Mouse (Mus musculus) adrenal gland, postnatal 25 days (tissue): Measurements from ENCODE around the gene Nckap1. TPM values are rescaled to one million over a fixed set of nuclear protein-coding genes. Genes with fewer than 3 reads are reported as not detected.

Experiments
- DNase-seq: peaks from one replicate; pipeline ENCODE4 v3.0.0; 2021; ENCODE audit warnings: mixed read lengths
- long read RNA-seq: library from polyadenylated mRNA; stranded (forward); transcript quantifications from one replicate; pipeline ENCODE4 v2.0.0, GENCODE M21; 2021
- total RNA-seq: library from RNA; stranded (reverse); gene quantifications from 2 replicates; pipeline ENCODE4 v1.2.3, GENCODE M21; 2021

The Nckap1 gene
- total RNA-seq = 174 and 175 TPM in 2 replicates
- long read RNA-seq, full-length matches to known transcripts = 153 of 191 reads
- long read RNA-seq, partial matches to known transcripts = 16 of 191 reads
- long read RNA-seq, other reads (novel, unspliced or antisense) = 22 of 191 reads

DNA sequence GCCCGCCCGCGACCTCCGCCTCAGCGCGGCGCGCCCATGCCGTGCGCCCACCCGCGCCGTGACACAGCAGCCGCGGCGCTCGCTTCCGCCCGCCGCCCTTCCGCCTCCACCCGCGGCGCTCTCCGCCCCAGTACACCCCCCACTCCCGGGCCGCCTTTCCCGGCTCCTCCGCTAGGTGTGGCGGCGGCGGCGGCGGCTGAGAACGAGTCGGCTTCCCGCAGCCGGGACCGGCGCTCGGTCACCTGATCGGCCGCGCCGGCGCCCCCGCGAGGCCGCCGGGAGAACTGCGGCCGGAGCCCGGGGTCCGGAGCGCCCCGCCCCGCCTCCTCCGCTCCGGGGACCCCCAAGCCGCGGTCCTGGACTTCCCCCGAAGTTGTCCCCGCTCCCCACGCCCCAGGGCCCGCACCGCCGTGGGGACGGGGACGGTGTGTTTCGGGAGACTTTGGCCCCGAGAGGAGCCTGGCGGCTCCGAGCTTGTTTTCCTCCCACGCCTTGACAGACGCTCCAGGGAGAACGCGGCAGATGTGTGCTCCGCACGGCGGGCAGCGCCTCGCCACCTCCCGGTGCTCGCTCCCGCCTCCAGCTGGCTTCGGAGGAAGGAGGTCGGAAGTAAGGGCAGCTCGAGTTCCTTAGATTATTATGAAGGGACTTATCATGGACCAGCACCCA lies at the start of gene Nckap1:
Nckap1 (minus strand) TSS at position 338 of the 669 bp plus-strand sequence.
- DNase-seq = peak; percentile 91

DNA sequence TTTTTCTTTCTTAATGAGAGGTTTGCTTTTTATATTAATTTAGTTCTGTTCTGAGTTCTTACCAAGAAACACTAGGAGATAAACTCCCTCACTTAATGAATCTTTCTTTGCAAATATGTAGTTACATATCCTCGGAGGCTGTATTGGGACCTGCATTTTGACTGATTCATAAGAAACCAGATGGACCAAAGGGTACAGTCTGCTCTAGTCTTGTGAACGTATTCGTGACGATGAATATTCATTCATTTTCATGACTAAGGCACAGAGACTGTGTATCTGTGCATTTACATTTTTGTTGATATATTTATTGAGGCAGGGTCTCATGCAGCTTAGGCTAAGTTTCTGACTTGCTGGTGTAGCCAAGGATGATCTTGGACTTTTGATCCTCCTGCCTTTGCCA lies 43.3 kb upstream of the Nckap1 start:
- DNase-seq = no peak

DNA sequence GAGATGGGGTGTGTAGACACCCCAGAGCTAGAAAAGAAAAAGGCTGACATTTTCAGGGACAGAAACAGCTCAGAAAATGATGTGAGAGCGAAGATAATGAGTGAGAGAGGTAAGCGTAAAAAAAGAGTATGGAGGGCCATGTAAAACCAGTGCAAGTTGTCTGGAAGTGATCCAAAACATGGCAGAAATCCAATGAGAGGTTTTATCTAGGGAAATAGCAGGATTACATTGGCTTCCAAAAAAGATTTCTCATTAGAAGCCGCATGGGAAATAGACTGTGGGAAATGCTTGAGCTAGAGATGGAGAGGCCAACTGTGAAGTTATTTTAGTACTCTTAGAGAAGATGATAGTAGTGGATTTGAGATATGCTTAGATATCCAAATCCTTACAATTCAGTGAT lies 40.7 kb upstream of the Nckap1 start:
- DNase-seq = no peak

DNA sequence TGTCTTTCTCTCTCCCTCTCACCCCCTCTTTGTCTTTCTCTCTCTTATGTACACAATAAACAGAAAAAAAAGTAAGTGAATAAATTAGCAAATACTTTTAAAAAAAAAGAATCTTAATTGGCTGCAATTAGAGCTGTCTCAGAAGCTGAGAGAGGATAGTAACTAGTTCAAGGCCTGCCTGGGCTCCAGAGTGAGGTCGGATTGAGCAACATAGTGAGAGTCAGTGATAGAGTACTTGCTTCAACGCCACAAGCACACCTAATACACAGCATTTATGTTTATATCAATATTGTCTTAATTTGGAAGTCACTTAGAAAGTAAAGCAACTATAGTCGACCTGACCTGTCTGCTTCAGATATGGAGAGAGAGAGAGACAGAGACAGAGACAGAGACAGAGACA lies 37.8 kb upstream of the Nckap1 start:
- no peak for DNase-seq

DNA sequence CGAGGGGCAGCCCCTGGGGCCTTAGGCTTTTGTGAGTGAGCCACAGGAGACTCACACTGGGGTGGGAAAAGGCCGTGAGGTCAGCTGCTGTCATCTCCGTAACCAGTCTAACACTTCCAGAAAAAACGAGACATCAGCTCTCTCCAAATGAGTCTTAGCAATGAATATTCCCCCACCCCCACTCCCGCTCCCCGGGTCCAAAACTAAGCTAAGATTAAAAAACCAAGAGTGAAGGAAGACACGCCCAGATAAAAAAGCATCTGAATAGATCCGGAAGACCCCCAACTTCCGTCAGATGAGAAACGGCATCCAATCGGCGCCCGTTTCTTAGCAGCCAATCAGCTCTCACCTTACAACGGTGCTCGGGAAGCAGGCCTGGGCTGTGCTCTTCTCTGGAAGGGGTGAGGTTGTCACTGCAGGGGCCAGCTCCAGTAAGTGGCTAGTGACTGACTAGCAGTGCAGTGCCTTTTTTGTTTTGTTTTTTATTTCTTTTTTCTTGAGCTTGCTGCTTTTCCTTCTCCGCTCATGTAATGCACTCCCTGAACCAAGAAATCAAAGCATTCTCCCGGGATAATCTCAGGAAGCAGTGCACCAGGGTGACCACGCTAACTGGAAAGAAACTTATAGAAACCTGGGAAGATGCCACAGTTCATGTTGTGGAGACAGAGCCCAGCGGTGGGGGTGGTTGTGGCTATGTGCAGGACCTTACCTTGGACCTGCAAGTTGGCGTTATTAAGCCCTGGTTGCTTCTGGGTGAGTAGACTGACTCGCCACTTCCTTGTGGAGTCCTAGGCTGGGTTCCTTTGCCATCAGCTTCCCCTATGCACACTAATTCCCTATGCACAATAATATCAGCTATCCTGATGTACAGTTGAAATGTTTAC lies 35.9 kb upstream of the Nckap1 start, which contains the start of the genes Dusp19 and Nup35:
Dusp19 (plus strand) TSS at position 192 of the 884 bp plus-strand sequence.
Nup35 (plus strand) TSS at position 383 of the 884 bp plus-strand sequence.
- peak; percentile 91 for DNase-seq

DNA sequence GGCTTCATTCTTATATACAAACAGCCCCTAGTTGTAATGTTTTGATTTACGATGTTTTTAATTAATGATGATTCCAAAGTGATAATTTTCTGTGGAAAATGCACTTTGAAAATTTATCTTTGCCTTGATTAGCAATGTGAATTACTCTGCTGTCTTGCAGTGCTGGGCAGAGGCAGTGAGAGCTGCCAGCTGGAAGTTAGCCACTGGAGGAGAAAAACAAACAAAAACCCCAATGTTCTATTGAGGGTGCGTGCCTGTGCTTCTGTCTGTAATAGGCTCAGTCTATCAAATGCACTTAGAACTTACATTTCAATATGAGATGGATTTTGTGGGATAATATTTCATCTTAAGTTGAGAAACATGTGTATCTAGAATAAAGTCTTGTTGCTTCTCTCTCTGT lies 31.6 kb upstream of the Nckap1 start:
- DNase-seq = no peak

DNA sequence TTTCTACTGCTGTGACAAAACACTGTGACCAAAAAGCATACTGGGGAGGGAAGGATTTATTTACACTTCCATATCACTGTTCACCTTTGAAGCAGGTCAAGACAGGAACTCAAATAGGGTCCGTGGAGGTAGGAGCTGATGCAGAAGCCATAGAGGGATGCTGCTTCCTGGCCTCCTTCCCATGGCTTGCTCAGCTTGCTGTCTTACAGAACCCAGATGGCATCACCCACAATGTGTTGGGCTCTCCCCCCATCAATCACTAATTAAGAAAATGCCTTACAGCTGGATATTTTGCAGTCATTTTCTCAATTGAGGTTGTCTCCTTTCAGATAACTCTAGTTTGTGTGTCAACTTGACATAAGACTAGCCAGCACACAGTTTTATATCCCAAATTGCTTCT lies 31.1 kb upstream of the Nckap1 start:
- DNase-seq = no peak

DNA sequence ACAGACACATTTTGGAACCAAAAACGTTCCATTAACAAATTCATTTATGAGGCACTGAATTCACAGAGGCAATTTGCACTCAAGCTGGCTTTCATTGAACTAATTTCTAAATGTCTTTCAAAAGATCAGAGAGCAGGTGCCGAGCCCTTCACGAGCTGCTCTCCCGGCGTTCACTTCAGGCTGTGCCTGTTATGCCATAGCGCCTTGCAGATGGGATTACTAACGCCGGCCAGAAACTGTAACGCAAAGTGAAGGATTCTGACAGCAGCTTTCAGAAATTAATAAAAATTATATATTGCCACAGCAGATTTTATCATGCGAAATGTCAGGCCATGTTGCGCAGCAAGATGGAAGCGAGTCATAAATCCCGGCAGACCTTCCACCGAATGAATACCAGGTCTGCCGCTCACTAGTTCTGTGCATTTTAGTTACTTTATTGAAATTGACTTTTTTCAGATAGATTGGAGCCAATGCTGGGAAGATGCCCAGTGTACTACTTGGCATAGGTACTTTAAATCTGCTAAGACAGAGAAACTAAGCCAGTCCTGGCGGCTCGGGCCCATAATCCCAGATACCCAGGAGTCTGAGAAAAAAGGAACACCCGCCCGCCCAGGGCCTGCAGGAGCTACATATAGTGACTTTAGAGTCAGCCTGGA lies 22.7 kb upstream of the Nckap1 start:
- DNase-seq = no peak

DNA sequence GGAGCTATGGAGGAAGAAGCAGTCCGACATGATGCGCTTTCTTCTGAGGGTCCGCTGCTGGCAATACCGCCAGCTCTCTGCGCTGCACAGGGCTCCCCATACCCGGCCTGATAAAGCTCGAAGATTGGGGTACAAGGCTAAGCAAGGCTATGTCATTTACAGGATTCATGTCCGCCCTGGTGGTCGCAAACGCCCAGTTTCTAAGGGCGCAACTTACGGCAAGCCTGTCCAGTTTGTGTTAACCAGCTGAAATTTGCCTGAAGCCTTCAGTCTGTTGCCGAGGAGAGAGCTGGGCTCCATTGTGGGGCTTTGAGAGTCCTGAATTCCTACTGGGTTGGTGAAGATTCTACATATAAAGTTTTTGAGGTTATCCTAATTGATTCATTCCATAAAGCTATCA lies 21.6 kb upstream of the Nckap1 start:
- DNase-seq = no peak

DNA sequence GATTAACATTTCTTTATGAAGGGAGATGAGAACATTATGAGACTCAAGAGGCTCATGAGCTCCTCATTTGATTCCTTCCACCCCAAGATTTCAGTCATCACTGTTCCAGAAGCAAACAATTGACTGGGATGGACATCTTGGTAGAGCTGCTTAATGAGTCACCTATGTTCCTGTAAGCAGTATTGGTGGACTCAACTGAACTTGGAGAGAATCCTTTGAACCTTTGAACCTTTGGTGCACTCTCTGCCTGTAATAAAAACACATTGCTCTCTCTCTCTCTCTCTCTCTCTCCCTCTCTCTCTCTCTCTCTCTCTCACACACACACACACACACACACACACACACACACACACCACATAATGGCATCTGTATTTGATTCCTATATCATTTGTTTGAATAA lies 19.4 kb upstream of the Nckap1 start:
- no peak for DNase-seq

DNA sequence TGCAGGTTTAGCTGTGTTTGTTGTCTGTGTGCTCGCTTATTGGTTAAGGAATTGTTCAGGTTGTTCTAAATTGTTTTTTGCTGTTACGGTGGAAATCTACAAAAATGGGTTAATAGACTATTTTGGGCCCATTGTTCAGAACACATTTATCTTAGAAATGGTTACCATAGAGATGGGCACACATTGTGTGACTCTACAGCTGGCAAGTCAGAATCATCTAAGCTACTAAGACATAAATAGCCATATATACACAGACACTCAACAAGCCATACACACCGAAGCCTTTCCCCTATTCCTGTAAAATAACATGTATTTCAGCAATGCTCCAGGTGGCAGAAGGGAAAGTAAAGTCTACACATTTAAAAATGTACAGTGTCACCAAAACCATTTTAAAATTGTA lies 18.7 kb upstream of the Nckap1 start:
- no peak for DNase-seq

DNA sequence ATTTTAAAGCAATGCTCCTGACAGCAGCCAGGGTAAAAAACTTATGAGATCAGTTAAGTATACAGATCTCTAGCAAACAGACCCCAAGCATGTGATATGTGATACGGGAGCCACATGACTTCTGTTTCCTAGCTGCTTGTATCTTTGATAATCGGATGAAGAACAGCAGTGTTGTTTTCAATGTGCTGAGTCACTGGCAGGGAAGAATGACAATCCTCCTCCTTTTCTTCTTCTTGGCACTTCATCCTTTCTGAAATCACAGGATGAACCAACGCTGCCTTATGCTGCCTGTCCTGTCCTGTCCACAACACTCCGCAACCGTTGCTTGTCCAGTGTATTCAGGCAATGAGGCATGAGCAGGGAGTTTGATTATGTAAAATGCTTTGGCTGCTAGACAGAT lies 15.8 kb upstream of the Nckap1 start:
- DNase-seq = no peak

DNA sequence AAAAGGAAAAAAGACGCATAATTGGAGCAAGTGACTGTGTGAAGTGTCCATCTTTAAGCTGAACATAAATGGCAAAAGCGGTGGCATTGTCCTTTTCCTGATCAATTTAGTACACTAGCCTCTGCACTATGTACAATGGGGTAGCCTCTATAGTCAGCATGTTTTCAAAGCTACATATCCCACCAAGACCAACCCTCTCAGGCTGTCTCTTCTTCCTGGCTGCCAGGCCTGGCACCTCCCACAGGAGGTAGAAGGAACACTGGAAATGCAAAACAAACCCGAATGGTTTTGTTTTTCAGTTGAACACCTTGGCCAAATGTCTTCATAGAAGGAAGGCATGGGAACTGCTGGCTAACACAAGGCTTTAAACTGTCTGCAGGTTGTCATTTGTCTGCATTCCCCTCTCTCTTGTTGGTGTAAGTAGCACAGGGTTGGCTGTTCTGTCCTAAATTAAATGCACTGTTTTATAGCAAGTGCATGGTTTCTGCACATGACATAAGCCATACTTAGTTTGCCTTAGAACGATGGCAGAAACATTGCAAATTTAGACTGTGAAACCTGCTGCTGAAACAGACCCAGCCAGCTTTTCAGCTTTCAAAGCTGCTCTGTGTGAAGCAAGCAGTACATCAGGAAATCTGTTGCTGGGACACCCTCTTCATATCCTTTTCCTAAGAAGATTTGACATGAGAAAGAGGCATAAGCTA lies 13.2 kb upstream of the Nckap1 start:
- no peak for DNase-seq

DNA sequence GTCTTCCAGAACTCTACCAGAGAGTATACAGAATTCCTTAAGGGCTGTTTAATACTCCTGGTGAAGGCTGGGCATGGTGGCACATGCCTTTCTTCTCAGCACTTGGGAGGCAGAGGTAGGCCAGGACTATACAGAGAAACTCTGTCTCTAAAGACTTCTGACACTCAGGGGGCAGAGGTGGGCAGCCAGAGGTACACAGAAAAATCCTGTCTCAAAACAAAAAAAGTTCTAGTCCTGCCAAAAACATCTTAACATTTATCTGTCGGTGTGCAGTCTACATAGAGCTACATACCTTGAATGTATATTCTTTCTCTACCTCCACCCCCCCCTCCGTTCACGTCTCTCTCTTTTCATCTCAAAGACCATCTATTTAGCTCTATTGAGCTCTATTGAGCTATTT lies 1.2 kb upstream of the Nckap1 start:
- no peak for DNase-seq

DNA sequence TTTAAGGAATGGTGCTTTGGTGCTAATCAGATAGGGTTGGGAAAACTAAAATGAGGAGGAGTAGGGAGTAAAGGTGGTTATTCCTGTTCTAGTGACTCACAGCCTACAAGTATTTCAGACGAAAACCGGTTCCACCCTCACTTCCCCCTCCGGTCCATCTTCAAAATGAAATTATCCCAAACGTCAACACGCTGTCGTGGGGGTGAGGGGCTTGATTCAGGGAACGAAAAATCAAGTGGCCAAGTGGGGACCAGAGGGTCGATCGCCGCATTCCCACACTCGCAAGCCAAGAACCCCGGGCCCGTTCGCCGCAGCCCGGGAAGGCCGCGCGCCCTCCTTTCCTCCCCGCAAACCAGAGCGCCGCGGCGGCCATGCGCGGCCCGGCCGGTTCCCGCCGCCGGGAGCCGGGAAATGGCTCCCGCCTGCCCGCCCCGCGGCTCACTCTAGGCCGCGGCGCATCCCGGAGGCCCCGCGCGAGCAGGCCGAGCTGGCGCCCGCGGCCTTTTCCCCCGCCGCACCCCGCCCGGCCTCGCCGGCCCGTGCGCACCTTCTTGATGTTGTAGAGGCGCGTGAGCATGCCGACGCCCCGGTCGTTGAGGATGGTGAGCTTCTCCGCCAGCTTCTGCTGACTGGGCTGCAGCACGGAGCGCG lies 744 bp downstream of the Nckap1 start:
- peak; percentile 52 for DNase-seq

DNA sequence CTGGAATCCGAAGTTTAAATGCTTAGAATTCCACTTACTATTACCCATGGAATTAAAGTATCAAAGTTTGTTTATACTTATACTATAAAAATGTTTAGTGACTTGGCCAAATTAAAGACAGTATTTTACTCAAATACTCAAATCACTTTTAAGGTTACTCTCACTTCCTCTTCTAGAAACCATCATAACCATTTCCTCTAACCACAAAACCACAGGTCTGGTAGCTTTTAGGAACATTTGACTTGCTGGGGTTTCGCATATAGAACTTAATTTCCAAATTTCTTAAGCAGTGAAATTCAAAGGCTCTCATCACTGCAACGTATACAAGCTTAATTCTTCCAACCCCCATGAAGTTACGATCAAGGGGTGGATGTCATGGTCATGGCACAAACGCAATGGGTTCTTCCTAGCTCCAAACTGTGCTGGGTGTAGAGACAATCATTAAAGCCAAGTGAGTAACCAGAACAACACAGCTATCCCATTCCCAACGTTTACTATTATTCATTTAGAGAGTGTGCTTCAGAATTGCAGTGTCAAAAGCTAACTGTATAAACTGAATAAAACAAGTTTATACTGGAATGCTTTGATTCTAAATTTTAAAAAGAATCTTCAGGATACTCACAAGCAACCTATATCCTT lies 1.8 kb downstream of the Nckap1 start:
- DNase-seq = no peak

DNA sequence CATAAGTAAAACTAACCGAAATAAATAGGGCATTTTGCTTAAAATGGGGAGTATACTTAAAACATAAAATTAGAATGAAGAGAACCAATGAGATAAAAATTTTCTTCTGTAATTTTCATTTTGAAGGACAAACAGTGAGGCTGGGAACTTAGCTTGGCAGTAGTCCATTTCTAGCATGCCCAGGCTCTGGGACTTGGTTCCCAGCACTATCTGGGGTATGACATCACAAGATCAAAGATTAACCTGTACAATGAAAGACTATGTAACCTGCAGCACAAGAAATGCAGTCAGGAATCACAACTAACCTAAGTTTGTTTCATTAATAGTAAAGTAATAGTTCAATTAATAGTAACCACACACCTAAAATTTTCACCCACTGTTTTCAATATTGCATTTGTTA lies 3.9 kb downstream of the Nckap1 start:
- DNase-seq = no peak

DNA sequence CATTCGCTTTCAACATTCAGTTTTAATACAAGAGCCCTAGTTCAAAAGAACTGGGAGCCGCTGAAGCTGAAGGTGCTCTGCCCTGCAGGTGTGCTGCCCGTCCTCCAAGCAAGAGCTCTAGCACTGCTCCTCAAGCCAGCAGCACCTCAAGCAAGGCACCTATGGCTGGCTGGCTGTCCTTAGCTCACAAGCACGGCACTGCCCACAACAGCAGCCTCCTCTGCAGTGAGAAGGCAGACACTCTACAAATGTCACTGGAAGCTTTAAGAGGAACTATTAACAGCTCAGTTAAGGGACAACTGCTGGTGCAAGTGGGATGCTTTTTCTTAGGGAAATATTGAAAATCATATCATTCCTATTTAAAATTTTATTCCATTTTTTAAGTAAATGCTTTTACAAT lies 10.5 kb downstream of the Nckap1 start:
- DNase-seq = no peak

DNA sequence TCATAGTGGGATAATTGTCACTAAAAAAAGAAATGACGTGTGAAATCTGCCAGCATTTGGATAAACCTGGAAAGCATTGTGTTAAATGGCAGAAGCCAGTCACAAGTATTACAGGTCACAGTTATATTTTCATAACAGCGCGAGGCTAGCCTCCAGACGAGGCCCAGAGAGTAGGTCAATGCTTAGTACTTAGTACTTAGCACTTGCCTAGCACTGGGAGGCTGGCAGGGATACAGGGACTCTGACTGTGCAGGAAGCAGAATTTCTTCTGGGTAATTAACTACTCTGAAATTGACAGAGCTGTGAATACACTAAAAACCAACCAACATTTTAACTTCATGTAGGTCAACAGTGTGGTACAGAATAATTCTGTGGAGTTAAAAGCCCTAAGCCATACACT lies 13.8 kb downstream of the Nckap1 start:
- no peak for DNase-seq

DNA sequence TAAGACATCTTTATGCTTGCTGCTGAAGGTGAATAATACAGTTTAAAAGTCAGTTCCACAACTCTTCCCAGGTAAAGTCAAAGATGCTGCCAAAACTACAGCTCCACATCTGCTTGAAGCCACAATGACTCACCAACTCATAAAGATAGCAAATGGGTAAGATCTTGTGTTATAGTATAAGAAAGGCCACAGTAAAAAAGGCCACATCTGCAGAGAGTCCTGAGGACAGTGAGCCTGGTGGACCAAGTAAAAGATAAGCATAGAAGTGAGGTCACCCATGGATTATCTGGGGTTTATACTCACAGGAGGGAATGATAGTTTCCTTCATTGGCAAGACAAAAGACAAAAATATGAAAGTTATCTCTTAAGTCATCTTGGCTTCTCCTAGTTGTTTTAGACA lies 18.9 kb downstream of the Nckap1 start:
- no peak for DNase-seq

DNA sequence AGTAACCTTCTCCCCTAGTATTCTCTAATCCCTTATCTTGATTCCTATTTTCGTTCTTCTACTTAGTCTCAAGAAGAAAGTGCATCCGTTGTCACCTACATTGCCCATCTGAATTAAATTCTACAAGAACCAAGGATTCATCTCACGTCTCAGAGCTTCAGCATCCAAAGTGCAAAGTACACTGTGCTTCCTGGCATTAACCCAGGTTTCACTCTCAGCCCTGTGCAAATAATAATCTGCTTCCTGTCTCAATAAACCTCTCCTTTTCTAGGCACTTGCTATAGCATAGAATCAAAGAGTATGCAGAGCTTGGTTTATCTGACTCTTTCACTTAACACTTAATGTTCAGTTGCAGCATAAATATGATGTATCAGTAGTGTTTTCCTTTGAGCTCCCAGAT lies 19.7 kb downstream of the Nckap1 start:
- DNase-seq = no peak
